Mouse (Mus musculus): ENCODE measurements around the gene Scml4. TPM values are rescaled to one million over a fixed set of nuclear protein-coding genes. Genes with fewer than 3 reads are reported as not detected.

Gene Scml4
- polyA plus RNA-seq, 1 experiment from 2014 or later, result 9.6 TPM

GRCm38 (mm10) chr10:43004174-43004734, 144.1 kb downstream of the Scml4 start:
- peaks cover 5% of the 10 kb centered on the region; the same call in 1 of the 2 replicates for H3K36me3 ChIP-seq
- H3K4me1 ChIP-seq, result peaks cover 9% of the 10 kb centered on the region
- H3K9ac ChIP-seq (replicated peaks), result no peak overlapping the region
- no peak overlapping the region for H3K4me3 ChIP-seq
- ATAC-seq (replicated peaks), result no peak
- H3K27ac ChIP-seq (replicated peaks), result no peak overlapping the region
- 91% methylated on average over 16 of the region's 16 CpGs for WGBS
- no peaks in the 10 kb centered on the region for H3K9me3 ChIP-seq
- no peak overlapping the region for H3K4me2 ChIP-seq (replicated peaks)
- no peaks in the 10 kb centered on the region for H3K27me3 ChIP-seq

GRCm38 (mm10) chr10:43005031-43005430, 144.9 kb downstream of the Scml4 start:
- peaks cover 9% of the 10 kb centered on the region for H3K4me1 ChIP-seq
- no peak for ATAC-seq (replicated peaks)
- H3K4me3 ChIP-seq, result no peak overlapping the region
- H3K9me3 ChIP-seq, result no peaks in the 10 kb centered on the region
- no peaks in the 10 kb centered on the region for H3K27me3 ChIP-seq
- H3K9ac ChIP-seq (replicated peaks), result no peak overlapping the region
- H3K4me2 ChIP-seq (replicated peaks), result no peak overlapping the region
- peaks cover 5% of the 10 kb centered on the region; the same call in 1 of the 2 replicates for H3K36me3 ChIP-seq
- WGBS, result 90% methylated on average over 4 of the region's 4 CpGs
- no peak overlapping the region for H3K27ac ChIP-seq (replicated peaks)

- no peaks in the 10 kb centered on the region for H3K27me3 ChIP-seq
- peaks cover 9% of the 10 kb centered on the region for H3K4me1 ChIP-seq
- H3K4me3 ChIP-seq, result no peak overlapping the region
- no peaks in the 10 kb centered on the region for H3K9me3 ChIP-seq
- peaks cover 5% of the 10 kb centered on the region; the same call in 1 of the 2 replicates for H3K36me3 ChIP-seq
- no peak overlapping the region for H3K4me2 ChIP-seq (replicated peaks)
- 84% methylated on average over 7 of the region's 7 CpGs for WGBS
- ATAC-seq (replicated peaks), result no peak
- H3K9ac ChIP-seq (replicated peaks), result no peak overlapping the region
- H3K27ac ChIP-seq (replicated peaks), result no peak overlapping the region
Observed at GRCm38 (mm10) chr10:43005677-43006076, 145.5 kb downstream of the Scml4 start.

GRCm38 (mm10) chr10:43006534-43006933, 146.4 kb downstream of the Scml4 start:
- WGBS, result 78% methylated on average over 4 of the region's 4 CpGs
- Histone ChIP-seq H3K36me3 (peaks cover 5% of the 10 kb centered on the region; the same call in 1 of the 2 replicates), H3K4me3 (no peak overlapping the region), H3K27me3 (no peaks in the 10 kb centered on the region), H3K4me1 (peaks cover 9% of the 10 kb centered on the region), H3K9me3 (no peaks in the 10 kb centered on the region), H3K27ac (replicated peaks) (no peak overlapping the region), H3K9ac (replicated peaks) (no peak overlapping the region), H3K4me2 (replicated peaks) (no peak overlapping the region)
- ATAC-seq (replicated peaks), result 0 out of 2 replicates have a peak, but pooled peaks have one; percentile 35

- H3K4me1 ChIP-seq, result no peaks in the 10 kb centered on the region
- peaks cover 5% of the 10 kb centered on the region; the same call in 1 of the 2 replicates for H3K36me3 ChIP-seq
Observed at GRCm38 (mm10) chr10:43008116-43008515, 147.9 kb downstream of the Scml4 start.

More at GRCm38 (mm10) chr10:43008116-43008515, 147.9 kb downstream of the Scml4 start:
- ATAC-seq (replicated peaks), result no peak
- Histone ChIP-seq H3K27me3 (no peaks in the 10 kb centered on the region), H3K9me3 (no peaks in the 10 kb centered on the region), H3K4me2 (replicated peaks) (no peak overlapping the region), H3K4me3 (no peak overlapping the region), H3K27ac (replicated peaks) (no peak overlapping the region), H3K9ac (replicated peaks) (no peak overlapping the region)
- WGBS, result 73% methylated on average over 11 of the region's 11 CpGs

Other genes with a start within 250 kb of the Scml4 start
- 27.3 and 28.8 TPM in 2 replicates for gene Sec63, start 98.9 kb upstream of the Scml4 start, polyA plus RNA-seq (2015; fragmentation: Nextera tagmentation; extraction: Ambion mirVana)

All from forebrain, embryonic 15.5 days (tissue).